Mouse (Mus musculus): ENCODE data around the gene Ankrd55.

GRCm38 (mm10) chr13:112394271-112394670, 106.0 kb downstream of the Ankrd55 start:
- no peak for TF ChIP-seq CTCF (IDR thresholded peaks at IDR 0.05; ENCODE audit: control insufficient read depth, insufficient read depth, insufficient read length)
- no peak for TF ChIP-seq CEBPB (IDR thresholded peaks at IDR 0.05; ENCODE audit: low read depth)
- TF ChIP-seq USF1 (IDR thresholded peaks at IDR 0.05; ENCODE audit: low read depth), result no peak
- TF ChIP-seq MYOG (IDR thresholded peaks at IDR 0.05; ENCODE audit: control insufficient read depth, extremely low read depth, insufficient read length), result no peak
- no peak for TF ChIP-seq FOSL1 (IDR thresholded peaks at IDR 0.05; ENCODE audit: insufficient read depth, low read length, poor library complexity, severe bottlenecking)
- TF ChIP-seq MYOD1 (IDR thresholded peaks at IDR 0.05; ENCODE audit: control insufficient read depth, insufficient read length, low read depth), result no peak
- no peak for TF ChIP-seq MAX (IDR thresholded peaks at IDR 0.05)
